In genomic region chrX:36744735-36745134, GRCm38 (mm10) we compare ENCODE assay signal across 9 mouse cellular contexts. TPM values are rescaled to one million over a fixed set of nuclear protein-coding genes. Genes with fewer than 3 reads are reported as not detected.
A peak's percentile ranks its signal among the peaks of the same experiment; 100 is the strongest.
DNase-seq lines count a peak whose midpoint lies in the region; ATAC-seq and TF ChIP-seq lines count a peak whose summit lies in the region.
"Had no signal": no experiment of that assay in that cellular context is flagged by ENCODE, and none has a peak within 500 bp of the region (broad histone marks: within the 10 kb centered on the region; RNA-seq: fewer than 3 reads in every experiment).

No protein-coding gene starts in this region.

- H3K9ac ChIP-seq in forebrain, postnatal 0 days = no peak overlapping the region
- H3K9ac ChIP-seq in intestine, embryonic 15.5 days = no peak overlapping the region
- H3K9ac ChIP-seq: neural tube, embryonic 13.5 days had no signal

- ATAC-seq in frontal cortex, adult (ENCODE audit: low TSS enrichment) = peak; percentile 69
- ATAC-seq in megakaryocyte-erythroid progenitor cell, adult 5-6 weeks (replicated peaks; ENCODE audit: low FRiP score, low TSS enrichment, poor library complexity, severe bottlenecking) = peak; percentile 35; the same call in 1 of the 2 replicates
- no peak for ATAC-seq in forebrain, postnatal 0 days
- no peak for ATAC-seq in intestine, embryonic 15.5 days

- no peak overlapping the region for H3K4me2 ChIP-seq in forebrain, postnatal 0 days (ENCODE audit: low read depth)
- no peak overlapping the region for H3K4me2 ChIP-seq in intestine, embryonic 15.5 days (replicated peaks)

- H3K9me3 ChIP-seq in forebrain, postnatal 0 days (ENCODE audit: low read length) = no peaks in the 10 kb centered on the region
- no peaks in the 10 kb centered on the region for H3K9me3 ChIP-seq in intestine, embryonic 15.5 days
- H3K9me3 ChIP-seq: neural tube, embryonic 13.5 days had no signal

- no peak for DNase-seq in frontal cortex, postnatal 10 days (ENCODE audit: low spot score in 2 of 2)
- peak; percentile 95 for DNase-seq in 416B (ENCODE audit: low read depth)
- DNase-seq in adrenal gland, postnatal 36 days = peak; percentile 48 to 56
- DNase-seq in heart, postnatal 36 days = peak; percentile 11 to 23
- no peak for DNase-seq in forebrain, postnatal 0 days

- no peaks in the 10 kb centered on the region for H3K4me1 ChIP-seq in forebrain, postnatal 0 days (ENCODE audit: insufficient read depth)
- no peaks in the 10 kb centered on the region for H3K4me1 ChIP-seq in intestine, embryonic 15.5 days (replicated peaks)

- intact Hi-C loops in heart, postnatal 36 days (cut with DNase I) = loop anchor here (5.0 kb wide), 1 partner anchor 158 kb away; the partner anchor contains the start of gene Nkrf

- no peak for TF ChIP-seq CTCF in forebrain, postnatal 0 days (IDR thresholded peaks at IDR 0.05; ENCODE audit: low read depth)

- no peak overlapping the region for H3K4me3 ChIP-seq in forebrain, postnatal 0 days (ENCODE audit: low read depth, low read length)
- no peak overlapping the region for H3K4me3 ChIP-seq in intestine, embryonic 15.5 days (replicated peaks)
- H3K4me3 ChIP-seq: neural tube, embryonic 13.5 days had no signal

- H3K27me3 ChIP-seq in forebrain, postnatal 0 days (ENCODE audit: insufficient read depth, low read length) = no peaks in the 10 kb centered on the region
- no peaks in the 10 kb centered on the region for H3K27me3 ChIP-seq in intestine, embryonic 15.5 days (replicated peaks)
- H3K27me3 ChIP-seq: neural tube, embryonic 13.5 days had no signal

- no peaks in the 10 kb centered on the region for H3K36me3 ChIP-seq in forebrain, postnatal 0 days (ENCODE audit: insufficient read depth)
- H3K36me3 ChIP-seq in intestine, embryonic 15.5 days = no peaks in the 10 kb centered on the region
- H3K36me3 ChIP-seq: neural tube, embryonic 13.5 days had no signal

- H3K27ac ChIP-seq in forebrain, postnatal 0 days (ENCODE audit: low read depth, low read length) = no peak overlapping the region
- no peak overlapping the region for H3K27ac ChIP-seq in intestine, embryonic 15.5 days
- H3K27ac ChIP-seq: neural tube, embryonic 13.5 days had no signal

- WGBS in forebrain, postnatal 0 days = 66% methylated on average over 7 of the region's 7 CpGs
- 70% methylated on average over 7 of the region's 7 CpGs for WGBS in intestine, embryonic 15.5 days

RNA-seq across cellular contexts. Expression of gene Slc25a43, which starts 1.3 kb away (rescaled TPM):
- 1 to 10 TPM; 1.1 to 2.2 TPM for total RNA-seq in adrenal gland, postnatal 36 days (2021)
- under 1 TPM; 0.44 to 0.49 TPM for total RNA-seq in heart, postnatal 36 days (2021)
- not detected in 2 replicates for total RNA-seq in megakaryocyte-erythroid progenitor cell, adult 5-6 weeks (2014; fragmentation: Nextera tagmentation)
- not detected in 2 replicates for total RNA-seq in megakaryocyte-erythroid progenitor cell, adult 5-6 weeks (2017)
- 0.33 TPM in 1 of 2 replicates, not detected in the other for total RNA-seq in forebrain, postnatal 0 days (2014; rRNA removed)
- 0.13 and 0.54 TPM in 2 replicates for polyA plus RNA-seq in forebrain, postnatal 0 days (2015; fragmentation: Nextera tagmentation; extraction: Ambion mirVana)
- 2.9 and 4.2 TPM in 2 replicates for polyA plus RNA-seq in intestine, embryonic 15.5 days (2015; fragmentation: Nextera tagmentation; extraction: Ambion mirVana)

RNA-seq across cellular contexts. Expression of gene Slc25a5, which starts 50.7 kb away (rescaled TPM):
- 100 to 1,000 TPM; 483 to 490 TPM for total RNA-seq in adrenal gland, postnatal 36 days (2021)
- 100 to 1,000 TPM; 374 to 455 TPM for total RNA-seq in heart, postnatal 36 days (2021)
- total RNA-seq in megakaryocyte-erythroid progenitor cell, adult 5-6 weeks (2014; fragmentation: Nextera tagmentation) = 645 and 809 TPM in 2 replicates
- total RNA-seq in megakaryocyte-erythroid progenitor cell, adult 5-6 weeks (2017) = 912 and 1,001 TPM in 2 replicates
- total RNA-seq in forebrain, postnatal 0 days (2014; rRNA removed) = 333 and 351 TPM in 2 replicates
- polyA plus RNA-seq in forebrain, postnatal 0 days (2015; fragmentation: Nextera tagmentation; extraction: Ambion mirVana) = 466 and 495 TPM in 2 replicates
- 996 and 1,065 TPM in 2 replicates for polyA plus RNA-seq in intestine, embryonic 15.5 days (2015; fragmentation: Nextera tagmentation; extraction: Ambion mirVana)

Comparison
In these comparisons a context has a peak if more than half of its experiments do, and no peak if none do; other contexts are left out.
1. ATAC-seq: peak in frontal cortex, adult (single experiment) and megakaryocyte-erythroid progenitor cell, adult 5-6 weeks (single experiment); none in forebrain, postnatal 0 days (single experiment) and intestine, embryonic 15.5 days (single experiment).
2. DNase-seq: peak in 416B (single experiment), adrenal gland, postnatal 36 days (2 of 2) and heart, postnatal 36 days (2 of 2); none in frontal cortex, postnatal 10 days (0 of 2) and forebrain, postnatal 0 days (single experiment).